Mouse (Mus musculus) brown adipose tissue, adult 24 weeks (tissue): ENCODE measurements around the gene Ms4a14. TPM values are rescaled to one million over a fixed set of nuclear protein-coding genes. Genes with fewer than 3 reads are reported as not detected.
"Not testable (repeated sequence)": the region's sequence is repeated elsewhere in the genome, so short reads cannot be mapped to it uniquely, and the experiment has no call there.

ENCODE experiments used
- H3K27ac ChIP-seq: fragments of 200-500 bp; replicated peaks from 2 replicates; pipeline ENCODE4 v1.5.1; 2012; ENCODE audit warnings: low read depth, mild to moderate bottlenecking, low read length
- H3K4me1 ChIP-seq: fragments of 200-500 bp; 2 replicates; pipeline ENCODE4 v1.6.1; 2012; ENCODE audit warnings: low read length, mixed read lengths; ENCODE audit not compliant: control insufficient read depth, insufficient read depth, insufficient read length
- H3K4me3 ChIP-seq: fragments of 200-500 bp; 2 replicates; pipeline ENCODE4 v1.5.1; 2012; ENCODE audit warnings: low read depth, mild to moderate bottlenecking, low read length, moderate library complexity; ENCODE audit not compliant: insufficient read depth
- polyA plus RNA-seq: library from polyadenylated mRNA; stranded (reverse); fragments of >200 nt; gene quantifications from 2 replicates; pipeline ENCODE4 v1.2.4, GENCODE M21; 2012; ENCODE audit not compliant: missing spikeins, insufficient read depth, insufficient read length

Ms4a14 gene
- polyA plus RNA-seq, 1 experiment = 0.59 TPM

DNA sequence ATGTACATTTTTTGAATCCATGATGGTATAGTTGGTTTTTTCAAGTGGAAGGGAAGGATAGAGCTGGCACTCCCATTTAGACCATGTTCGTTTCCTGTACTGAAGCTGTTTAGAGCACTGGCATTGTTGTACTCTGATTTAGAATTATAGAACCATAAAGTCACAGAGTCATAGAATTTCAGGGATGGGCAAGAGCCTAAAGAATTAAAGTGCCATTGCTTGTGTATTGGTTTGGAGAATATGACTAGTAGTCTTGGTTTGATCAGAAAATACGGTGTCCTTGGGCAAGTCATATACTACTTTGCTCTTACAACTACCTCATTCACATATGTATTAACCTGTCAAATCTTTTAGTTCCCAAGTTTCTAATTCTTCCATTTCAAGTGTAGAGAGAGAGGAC is 30.5 kb downstream of the Ms4a14 start, which contains the start of gene Ms4a5:
Ms4a5 (minus strand) TSS at position 101 of the 400 bp plus-strand sequence.
- H3K27ac ChIP-seq = no peak within 1 kb of the TSS
- H3K4me3 ChIP-seq = no peak within 1 kb of the TSS
- H3K4me1 ChIP-seq = no peaks in the 10 kb centered on the region

DNA sequence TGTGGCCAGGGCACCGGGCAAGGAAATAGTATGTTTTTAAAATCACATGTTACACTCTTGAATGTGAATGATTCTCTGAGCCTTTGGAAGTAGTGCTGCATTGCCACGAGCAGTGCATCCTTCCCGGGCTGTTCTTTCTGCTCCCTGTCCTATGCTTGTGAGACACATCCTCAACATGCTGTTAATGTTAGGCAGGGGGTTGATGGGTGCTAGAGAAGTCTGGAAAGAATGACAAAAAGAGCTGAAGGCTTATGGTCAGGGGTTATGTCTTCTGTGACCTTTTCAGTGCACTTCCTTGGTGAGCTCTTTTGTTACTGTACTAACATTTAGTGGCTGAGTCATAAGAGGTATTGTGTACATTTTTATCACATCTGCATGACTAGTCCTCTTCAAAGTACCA is 34.0 kb downstream of the Ms4a14 start:
- Histone ChIP-seq H3K4me3 (no peak overlapping the region), H3K4me1 (no peaks in the 10 kb centered on the region), H3K27ac (no peak overlapping the region)

DNA sequence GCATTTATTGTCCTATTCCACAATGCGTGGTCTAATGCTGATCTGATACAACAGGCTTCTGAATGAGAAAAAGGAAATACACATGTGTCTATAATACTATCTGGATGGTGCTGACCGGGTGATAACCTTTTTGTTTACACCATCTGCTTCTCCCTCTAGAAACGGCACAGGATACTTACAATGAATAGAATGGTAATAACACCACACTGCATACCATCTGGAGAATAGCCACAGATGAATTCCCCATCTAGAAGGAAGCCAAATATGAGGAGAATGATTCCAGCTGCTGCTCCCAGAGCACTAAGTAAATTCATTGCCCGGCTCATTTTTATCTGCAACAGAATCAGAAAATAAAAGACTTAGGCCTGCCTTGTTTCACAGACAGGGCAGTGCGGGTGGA is 37.8 kb downstream of the Ms4a14 start:
- Histone ChIP-seq H3K4me3 (no peak overlapping the region), H3K27ac (no peak overlapping the region), H3K4me1 (no peaks in the 10 kb centered on the region)

DNA sequence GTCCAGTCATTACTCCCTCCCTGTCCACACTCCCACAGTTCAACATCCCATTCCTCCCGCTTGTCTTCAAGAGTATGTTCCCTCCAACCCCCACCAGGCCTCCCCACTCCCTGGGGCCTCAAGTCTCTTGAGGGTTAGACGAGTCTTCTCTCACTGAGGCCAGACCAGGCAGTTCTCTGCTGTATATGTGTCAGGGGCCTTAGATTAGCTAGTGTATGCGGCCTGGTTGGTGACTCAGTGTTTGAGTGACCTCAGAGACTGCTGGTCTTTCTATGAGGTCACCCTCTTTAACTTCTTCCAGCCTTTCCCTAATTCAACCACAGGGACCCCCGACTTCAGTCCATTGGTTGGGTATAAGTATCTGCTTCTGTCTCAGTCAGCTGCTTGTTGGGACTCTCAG is 47.3 kb downstream of the Ms4a14 start:
- Histone ChIP-seq H3K4me1 (no peaks in the 10 kb centered on the region), H3K27ac (no peak overlapping the region), H3K4me3 (no peak overlapping the region)

DNA sequence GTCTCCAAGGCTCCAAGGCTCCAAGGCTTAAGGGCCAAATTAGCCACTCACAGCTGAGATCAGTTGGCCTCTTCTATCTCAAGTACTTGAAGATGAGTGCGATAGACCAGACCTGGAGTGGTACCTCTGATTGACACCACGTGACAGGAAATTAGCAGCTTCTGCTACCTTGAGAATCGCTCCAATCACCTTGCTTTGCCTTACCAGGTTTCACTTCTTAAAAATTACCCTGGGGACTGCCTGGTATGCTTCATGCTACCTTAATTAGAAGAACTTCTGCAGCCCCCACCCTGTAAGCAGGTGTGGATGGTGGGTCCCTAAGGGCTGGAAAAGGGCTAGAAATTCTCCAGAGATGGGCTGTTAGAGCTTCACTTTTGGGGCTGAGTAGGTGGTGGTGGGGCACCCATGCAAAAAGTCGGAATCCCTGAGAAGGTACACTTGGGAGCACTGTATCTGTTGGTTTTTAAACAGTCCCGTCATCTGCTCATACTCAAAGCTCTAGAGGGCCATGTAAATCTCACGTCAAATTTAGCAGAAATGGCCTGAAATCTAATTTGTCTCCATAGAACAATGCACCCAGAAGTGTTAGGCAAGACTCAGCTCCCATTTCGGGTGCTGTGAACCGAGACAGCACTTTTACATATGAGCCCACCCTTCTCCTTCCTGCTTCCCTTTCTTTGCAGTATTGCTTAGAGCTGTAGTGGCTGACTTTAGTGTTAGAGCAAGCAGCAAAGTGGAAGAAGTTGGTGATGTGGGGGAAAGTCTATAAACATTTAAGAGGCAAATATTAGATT is 48.0 kb downstream of the Ms4a14 start, which contains the start of gene Ms4a1:
Ms4a1 (minus strand) TSS at position 190 of the 794 bp plus-strand sequence.
- Histone ChIP-seq H3K4me3 (no peak within 1 kb of the TSS), H3K4me1 (no peaks in the 10 kb centered on the region), H3K27ac (no peak within 1 kb of the TSS)

DNA sequence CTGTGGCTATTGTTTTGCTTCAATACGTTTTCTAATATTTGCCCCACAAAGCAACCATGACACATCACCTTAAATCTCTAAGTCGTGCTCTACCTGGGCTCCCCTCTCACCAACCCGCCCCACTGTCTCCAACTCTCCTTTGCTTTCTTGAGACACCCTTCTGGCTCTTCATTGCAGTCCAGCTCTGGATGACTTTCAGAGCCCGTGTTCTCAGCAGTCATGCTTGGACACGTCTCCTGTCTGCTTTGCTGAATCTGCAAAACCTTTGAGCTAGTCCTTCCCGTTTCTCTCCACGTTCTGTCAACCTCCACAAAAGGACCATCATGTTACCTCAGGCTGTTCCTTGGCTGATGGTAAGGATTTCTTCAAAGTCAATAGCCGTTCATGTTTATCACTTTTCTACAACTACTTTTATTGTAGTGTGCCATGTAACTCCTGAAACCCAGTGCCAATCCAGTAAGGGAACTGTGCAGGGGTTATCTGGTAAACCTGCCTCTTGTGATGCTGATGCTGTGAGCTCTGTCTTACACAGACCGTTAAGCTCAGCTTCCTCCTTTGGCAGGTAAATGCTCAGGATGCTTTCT is 49.6 kb downstream of the Ms4a14 start:
- Histone ChIP-seq H3K4me3 (no peak overlapping the region), H3K4me1 (no peaks in the 10 kb centered on the region), H3K27ac (no peak overlapping the region)

DNA sequence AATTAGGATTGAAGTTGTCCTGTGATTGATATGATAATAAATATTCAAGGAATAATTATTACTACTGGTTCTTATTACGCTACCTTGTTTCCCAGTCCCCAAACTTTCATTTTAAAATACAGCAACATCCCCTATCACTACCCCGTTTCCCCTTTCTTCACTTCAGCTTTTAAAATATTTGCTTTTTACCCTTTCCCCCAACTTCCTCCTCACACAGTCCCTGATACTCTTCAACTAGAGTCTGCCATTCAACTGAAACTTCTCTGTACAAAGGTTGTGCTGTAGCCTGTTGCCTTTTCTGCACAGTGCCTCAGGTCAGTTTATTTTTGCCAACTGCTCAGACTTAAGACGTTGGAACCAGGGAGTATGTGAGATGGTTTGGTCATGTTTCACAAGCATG is 50.7 kb downstream of the Ms4a14 start:
- H3K4me1 ChIP-seq = no peaks in the 10 kb centered on the region
- no peak overlapping the region for H3K4me3 ChIP-seq
- H3K27ac ChIP-seq = no peak overlapping the region

DNA sequence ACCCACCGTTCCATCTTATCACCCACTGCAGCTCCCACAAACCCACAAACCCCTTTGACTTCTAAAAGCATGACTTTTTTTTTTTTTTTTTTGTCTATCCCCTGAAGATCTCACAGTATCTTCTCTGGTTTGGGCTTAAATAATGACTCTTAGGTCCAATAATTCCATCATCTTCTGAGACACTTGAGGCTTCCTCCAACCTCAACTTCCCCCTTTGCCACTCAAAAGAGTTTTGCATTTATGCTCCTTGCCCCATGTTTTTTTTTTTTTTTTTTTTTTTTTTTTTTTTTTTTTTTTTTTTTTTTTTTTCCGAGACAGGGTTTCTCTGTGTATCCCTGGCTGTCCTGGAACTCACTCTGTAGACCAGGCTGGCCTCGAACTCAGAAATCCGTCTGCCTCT is 51.3 kb downstream of the Ms4a14 start:
- not testable (repeated sequence) for H3K4me1 ChIP-seq, H3K27ac ChIP-seq, H3K4me3 ChIP-seq

DNA sequence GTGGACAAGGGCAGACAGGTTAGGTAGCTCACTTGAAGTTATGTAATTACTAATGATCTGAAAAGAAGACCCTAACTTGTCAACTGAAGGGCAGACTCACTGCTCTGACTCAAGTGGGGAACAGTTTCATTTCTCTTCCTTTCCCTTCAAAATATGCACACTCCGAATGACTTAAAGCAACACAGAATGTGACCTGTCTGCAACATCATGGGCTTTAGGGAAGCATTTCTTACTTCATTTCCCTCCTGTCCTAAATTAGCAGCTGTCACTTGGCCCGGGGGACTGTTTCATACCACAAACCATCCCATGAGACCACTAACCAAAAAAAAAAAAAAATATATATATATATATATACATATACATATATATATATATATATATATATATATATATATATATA is 52.7 kb downstream of the Ms4a14 start:
- H3K4me3 ChIP-seq = no peak overlapping the region
- no peak overlapping the region; the same call in 1 of the 2 replicates for H3K27ac ChIP-seq
- no peaks in the 10 kb centered on the region for H3K4me1 ChIP-seq

Other genes with a start within 250 kb of the Ms4a14 start
- gene Ms4a8a, start 233.4 kb downstream of the Ms4a14 start, polyA plus RNA-seq = 1.4 and 2.8 TPM in 2 replicates
- not detected in 2 replicates for gene 1700017D01Rik, start 183.6 kb downstream of the Ms4a14 start, polyA plus RNA-seq
- gene 1700025F22Rik, start 149.1 kb downstream of the Ms4a14 start, polyA plus RNA-seq = not detected in 2 replicates
- not detected in 2 replicates for gene Ms4a13, start 117.7 kb downstream of the Ms4a14 start, polyA plus RNA-seq
- not detected in 2 replicates for gene Ms4a12, start 82.0 kb downstream of the Ms4a14 start, polyA plus RNA-seq
- 0.32 and 0.75 TPM in 2 replicates for gene Ms4a1, start 48.2 kb downstream of the Ms4a14 start, polyA plus RNA-seq
- gene Ms4a5, start 30.6 kb downstream of the Ms4a14 start, polyA plus RNA-seq = not detected in 2 replicates
- gene Ms4a7, start 21.7 kb upstream of the Ms4a14 start, polyA plus RNA-seq = 3.8 and 4.1 TPM in 2 replicates
- gene Ms4a4a, start 61.1 kb upstream of the Ms4a14 start, polyA plus RNA-seq = 2.3 TPM in 1 of 2 replicates, not detected in the other
- gene Ms4a4c, start 90.3 kb upstream of the Ms4a14 start, polyA plus RNA-seq = 0.71 TPM in 1 of 2 replicates, not detected in the other
- not detected in 2 replicates for gene Ms4a4b, start 129.1 kb upstream of the Ms4a14 start, polyA plus RNA-seq
- 2.7 and 3.9 TPM in 2 replicates for gene Ms4a6c, start 154.9 kb upstream of the Ms4a14 start, polyA plus RNA-seq
- gene Gm8369, start 171.5 kb upstream of the Ms4a14 start, polyA plus RNA-seq = not detected in 2 replicates
- gene Ms4a6b, start 202.1 kb upstream of the Ms4a14 start, polyA plus RNA-seq = 3.9 and 4.5 TPM in 2 replicates
- gene Ms4a4d, start 222.3 kb upstream of the Ms4a14 start, polyA plus RNA-seq = 5.7 and 7.2 TPM in 2 replicates